In the genomic region with DNA sequence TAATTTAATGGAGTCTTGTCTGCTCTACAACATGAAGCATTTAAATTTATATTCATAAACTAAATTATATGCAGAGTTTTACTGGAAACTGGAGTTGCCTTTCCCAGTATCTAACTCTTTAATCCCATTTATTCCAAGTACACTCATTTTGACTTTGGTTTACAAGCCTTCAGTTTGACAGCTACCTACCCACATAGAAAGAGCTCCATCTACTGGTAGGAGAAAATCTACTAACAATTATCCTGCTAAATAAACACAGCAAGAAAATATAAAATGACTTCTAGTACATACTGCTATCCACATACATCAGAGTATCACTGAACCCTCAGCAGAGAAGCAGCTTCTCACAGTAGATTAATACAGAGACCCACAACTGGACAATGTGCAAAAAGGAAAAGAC, we compare ENCODE assay signal across 11 mouse cellular contexts. TPM values are rescaled to one million over a fixed set of nuclear protein-coding genes. Genes with fewer than 3 reads are reported as not detected.
DNase-seq lines count a peak whose midpoint lies in the region; ATAC-seq lines count a peak whose summit lies in the region.
"Had no signal": no experiment of that assay in that cellular context is flagged by ENCODE, and none has a peak within 500 bp of the region (broad histone marks: within the 10 kb centered on the region; RNA-seq: fewer than 3 reads in every experiment).

No protein-coding gene starts in this region.

- ATAC-seq in CD4-positive, CD25-positive, alpha-beta regulatory T cell, adult 4 months = no peak
- no peak for ATAC-seq in heart, embryonic 11.5 days (replicated peaks; ENCODE audit: insufficient number of reproducible peaks, low FRiP score, low TSS enrichment)
- ATAC-seq: midbrain, embryonic 16.5 days had no signal

- no peaks in the 10 kb centered on the region for H3K4me1 ChIP-seq in heart, embryonic 11.5 days (ENCODE audit: control insufficient read depth, insufficient read depth, low read length)
- H3K4me1 ChIP-seq: heart, embryonic 15.5 days; limb, embryonic 15.5 days had no signal

- no peaks in the 10 kb centered on the region for H3K9me3 ChIP-seq in heart, embryonic 11.5 days (replicated peaks; ENCODE audit: control insufficient read depth, low read length)
- H3K9me3 ChIP-seq: heart, embryonic 15.5 days; limb, embryonic 15.5 days had no signal

- H3K27me3 ChIP-seq in heart, embryonic 11.5 days (ENCODE audit: control insufficient read depth, insufficient read depth, low read length) = no peaks in the 10 kb centered on the region
- H3K27me3 ChIP-seq: heart, embryonic 15.5 days; limb, embryonic 15.5 days had no signal

- no peak overlapping the region for H3K4me2 ChIP-seq in heart, embryonic 11.5 days
- H3K4me2 ChIP-seq: heart, embryonic 15.5 days; limb, embryonic 15.5 days had no signal

- H3K27ac ChIP-seq in heart, embryonic 11.5 days (ENCODE audit: low read depth, low read length) = no peak overlapping the region
- H3K27ac ChIP-seq: heart, embryonic 15.5 days; limb, embryonic 15.5 days had no signal

- no peaks in the 10 kb centered on the region for H3K36me3 ChIP-seq in heart, embryonic 11.5 days (ENCODE audit: control insufficient read depth, insufficient read depth, low read length)
- H3K36me3 ChIP-seq: heart, embryonic 15.5 days; limb, embryonic 15.5 days had no signal

- DNase-seq in CD4-positive, CD25-positive, alpha-beta regulatory T cell, adult 2 months (ENCODE audit: low read depth, low spot score) = peak; percentile 58
- DNase-seq in layer of hippocampus, adult 9-10 months (ENCODE audit: low spot score) = peak; percentile 32
- DNase-seq in layer of hippocampus, postnatal 14 days (ENCODE audit: low spot score in 2 of 2) = no peak
- peak; percentile 57 for DNase-seq in 3T3-L1 (ENCODE audit: low read depth, low spot score)
- peak; percentile 25 for DNase-seq in R1 (ENCODE audit: low read depth, low spot score)
- DNase-seq in embryo, embryonic 10.5 days (ENCODE audit: low spot score) = no peak

- no peak overlapping the region for H3K4me3 ChIP-seq in heart, embryonic 11.5 days (ENCODE audit: low read depth, low read length)
- H3K4me3 ChIP-seq: heart, embryonic 15.5 days; limb, embryonic 15.5 days had no signal

- H3K9ac ChIP-seq in heart, embryonic 11.5 days (ENCODE audit: low read depth, low read length) = no peak overlapping the region
- H3K9ac ChIP-seq: heart, embryonic 15.5 days; limb, embryonic 15.5 days had no signal

RNA-seq across cellular contexts. Expression of a gene that starts 9.3 kb away (rescaled TPM):
- 10 to 100 TPM; 12.2 to 16.1 TPM for polyA plus RNA-seq in CD4-positive, CD25-positive, alpha-beta regulatory T cell, adult 4 months (2017; shearing (Covaris generic))
- 10 to 100 TPM; 28.8 to 30.9 TPM for total RNA-seq in layer of hippocampus, postnatal 14 days (2021)
- 13.3 and 14.3 TPM in 2 replicates for polyA plus RNA-seq in heart, embryonic 11.5 days (2014; fragmentation: Nextera tagmentation; extraction: Ambion mirVana)

Comparison
In these comparisons a context has a peak if more than half of its experiments do, and no peak if none do; other contexts are left out.
1. DNase-seq: peak in CD4-positive, CD25-positive, alpha-beta regulatory T cell, adult 2 months (single experiment), layer of hippocampus, adult 9-10 months (single experiment), 3T3-L1 (single experiment) and R1 (single experiment); none in layer of hippocampus, postnatal 14 days (0 of 2) and embryo, embryonic 10.5 days (single experiment).